Mouse (Mus musculus) kidney, embryonic 15.5 days (tissue): ENCODE measurements around the gene Yipf4. TPM values are rescaled to one million over a fixed set of nuclear protein-coding genes. Genes with fewer than 3 reads are reported as not detected.

Source experiments
- ATAC-seq: fragments of 200-750 bp; cut with Nextera tagmentation; replicated peaks from 2 replicates; pipeline ENCODE4 v1.8.0; 2017; ENCODE audit warnings: moderate TSS enrichment; ENCODE audit not compliant: low FRiP score
- H3K27ac ChIP-seq: fragments of 300-500 bp; sonication (generic); 2 replicates; pipeline ENCODE4 v1.5.1; 2015; ENCODE audit warnings: mild to moderate bottlenecking, inconsistent platforms
- H3K27me3 ChIP-seq: fragments of 300-500 bp; sonication (generic); 2 replicates; pipeline ENCODE4 v1.6.1; 2015; ENCODE audit warnings: inconsistent platforms
- H3K36me3 ChIP-seq: fragments of 300-500 bp; sonication (generic); 2 replicates; pipeline ENCODE4 v1.6.1; 2015; ENCODE audit warnings: inconsistent platforms
- H3K4me1 ChIP-seq: fragments of 300-500 bp; sonication (generic); 2 replicates; pipeline ENCODE4 v1.6.1; 2015; ENCODE audit warnings: inconsistent platforms
- H3K4me2 ChIP-seq: fragments of 300-500 bp; sonication (generic); 2 replicates; pipeline ENCODE4 v1.6.1; 2015; ENCODE audit warnings: moderate library complexity, mild to moderate bottlenecking, inconsistent platforms
- H3K4me3 ChIP-seq: fragments of 300-500 bp; sonication (generic); replicated peaks from 2 replicates; pipeline ENCODE4 v1.5.1; 2015; ENCODE audit warnings: mild to moderate bottlenecking, inconsistent platforms
- H3K9ac ChIP-seq: fragments of 300-500 bp; sonication (generic); 2 replicates; pipeline ENCODE4 v1.6.1; 2015; ENCODE audit warnings: mild to moderate bottlenecking, inconsistent platforms
- H3K9me3 ChIP-seq: fragments of 300-500 bp; sonication (generic); replicated peaks from 2 replicates; pipeline ENCODE4 v1.6.1; 2016; ENCODE audit warnings: inconsistent platforms
- whole genome bisulfite sequencing: fragments of 180-500 bp; shearing (Covaris S2); methylation state at CpG from one replicate; pipeline ENCODE4 v1.1.7; 2015; ENCODE audit warnings: mixed read lengths; 5-methylcytosine and 5-hydroxymethylcytosine counted together
- polyA plus RNA-seq: library from polyadenylated mRNA; unstranded; fragments of >200 nt; fragmentation: Nextera tagmentation; extraction: Ambion mirVana; gene quantifications from 2 replicates; pipeline ENCODE4 v1.2.1, GENCODE M21; 2015

Yipf4 gene
- polyA plus RNA-seq, 1 experiment from 2014 or later, result 55.3 TPM

- Histone ChIP-seq H3K4me2 (no peak overlapping the region), H3K36me3 (no peaks in the 10 kb centered on the region), H3K9ac (no peak overlapping the region), H3K27me3 (no peaks in the 10 kb centered on the region), H3K27ac (no peak overlapping the region), H3K4me1 (no peaks in the 10 kb centered on the region), H3K9me3 (no peaks in the 10 kb centered on the region), H3K4me3 (no peak overlapping the region)
- ATAC-seq, result no peak
- 88% methylated on average over 14 of the region's 14 CpGs for WGBS
These were observed 8.8 kb upstream of the Yipf4 start for GRCm38 (mm10) chr17:74480361-74481069.

GRCm38 (mm10) chr17:74489901-74490220 is 568 bp downstream of the Yipf4 start:
- Histone ChIP-seq H3K9me3 (no peaks in the 10 kb centered on the region), H3K4me1 (peaks cover 7% of the 10 kb centered on the region), H3K4me3 (peak overlapping the region; percentile 97), H3K36me3 (peaks cover 30% of the 10 kb centered on the region), H3K4me2 (peak overlapping the region; percentile 67), H3K27me3 (no peaks in the 10 kb centered on the region), H3K27ac (peak overlapping the region; percentile 89), H3K9ac (peak overlapping the region; percentile 90)
- ATAC-seq, result no peak
- 1% methylated on average over 12 of the region's 12 CpGs for WGBS

GRCm38 (mm10) chr17:74491565-74491964 is 2.3 kb downstream of the Yipf4 start:
- Histone ChIP-seq H3K36me3 (peaks cover 45% of the 10 kb centered on the region), H3K9ac (no peak overlapping the region), H3K4me2 (no peak overlapping the region), H3K27ac (no peak overlapping the region), H3K4me3 (no peak overlapping the region), H3K4me1 (peaks cover 7% of the 10 kb centered on the region), H3K27me3 (no peaks in the 10 kb centered on the region), H3K9me3 (no peaks in the 10 kb centered on the region)
- WGBS, result 91% methylated on average over 3 of the region's 3 CpGs
- ATAC-seq, result no peak

- no peak for ATAC-seq
- Histone ChIP-seq H3K36me3 (peaks cover 50% of the 10 kb centered on the region), H3K9me3 (no peaks in the 10 kb centered on the region), H3K27ac (no peak overlapping the region), H3K4me2 (no peak overlapping the region), H3K4me3 (no peak overlapping the region), H3K4me1 (no peaks in the 10 kb centered on the region), H3K9ac (no peak overlapping the region), H3K27me3 (no peaks in the 10 kb centered on the region)
- 90% methylated on average over 4 of the region's 4 CpGs for WGBS
These were observed 10.9 kb downstream of the Yipf4 start for GRCm38 (mm10) chr17:74500204-74500603.

- Histone ChIP-seq H3K27me3 (no peaks in the 10 kb centered on the region), H3K4me2 (no peak overlapping the region), H3K27ac (no peak overlapping the region), H3K36me3 (peaks cover 41% of the 10 kb centered on the region), H3K4me3 (no peak overlapping the region), H3K9me3 (no peaks in the 10 kb centered on the region), H3K4me1 (no peaks in the 10 kb centered on the region), H3K9ac (no peak overlapping the region)
- no peak for ATAC-seq
These were observed 11.8 kb downstream of the Yipf4 start for GRCm38 (mm10) chr17:74501085-74501484.

GRCm38 (mm10) chr17:74507934-74508333 is 18.6 kb downstream of the Yipf4 start:
- H3K4me1 ChIP-seq, result no peaks in the 10 kb centered on the region
- ATAC-seq, result no peak
- no peak overlapping the region for H3K27ac ChIP-seq
- H3K9ac ChIP-seq, result no peak overlapping the region
- WGBS, result 80% methylated on average over 2 of the region's 2 CpGs
- no peak overlapping the region for H3K4me2 ChIP-seq
- no peaks in the 10 kb centered on the region for H3K36me3 ChIP-seq
- H3K27me3 ChIP-seq, result no peaks in the 10 kb centered on the region
- no peak overlapping the region for H3K4me3 ChIP-seq
- H3K9me3 ChIP-seq, result no peaks in the 10 kb centered on the region

GRCm38 (mm10) chr17:74508600-74508999 is 19.3 kb downstream of the Yipf4 start:
- ATAC-seq, result no peak
- Histone ChIP-seq H3K36me3 (no peaks in the 10 kb centered on the region), H3K4me3 (no peak overlapping the region), H3K4me1 (no peaks in the 10 kb centered on the region), H3K4me2 (no peak overlapping the region), H3K27me3 (no peaks in the 10 kb centered on the region), H3K9ac (no peak overlapping the region), H3K27ac (no peak overlapping the region), H3K9me3 (no peaks in the 10 kb centered on the region)
- WGBS, result 83% methylated on average over 3 of the region's 3 CpGs

- Histone ChIP-seq H3K4me2 (no peak overlapping the region), H3K4me3 (no peak overlapping the region), H3K36me3 (no peaks in the 10 kb centered on the region), H3K9ac (no peak overlapping the region), H3K27ac (no peak overlapping the region), H3K27me3 (no peaks in the 10 kb centered on the region), H3K4me1 (no peaks in the 10 kb centered on the region), H3K9me3 (no peaks in the 10 kb centered on the region)
- WGBS, result 76% methylated on average over 2 of the region's 2 CpGs
- ATAC-seq, result no peak
These were observed 23.0 kb downstream of the Yipf4 start for GRCm38 (mm10) chr17:74512308-74512707.

- 84% methylated on average over 8 of the region's 8 CpGs for WGBS
- Histone ChIP-seq H3K4me2 (no peak overlapping the region), H3K9ac (no peak overlapping the region), H3K4me3 (no peak overlapping the region), H3K27me3 (no peaks in the 10 kb centered on the region), H3K27ac (no peak overlapping the region), H3K36me3 (no peaks in the 10 kb centered on the region), H3K4me1 (peaks cover 7% of the 10 kb centered on the region), H3K9me3 (no peaks in the 10 kb centered on the region)
- no peak for ATAC-seq
These were observed 33.8 kb downstream of the Yipf4 start for GRCm38 (mm10) chr17:74522797-74523723.

- no peaks in the 10 kb centered on the region for H3K9me3 ChIP-seq
- H3K27me3 ChIP-seq, result no peaks in the 10 kb centered on the region
- no peak overlapping the region for H3K4me3 ChIP-seq
- no peak overlapping the region for H3K4me2 ChIP-seq
- no peak overlapping the region for H3K27ac ChIP-seq
- no peaks in the 10 kb centered on the region for H3K36me3 ChIP-seq
- H3K9ac ChIP-seq, result no peak overlapping the region
- H3K4me1 ChIP-seq, result peaks cover 20% of the 10 kb centered on the region
- ATAC-seq, result no peak
- WGBS, result 92% methylated on average over 2 of the region's 2 CpGs
These were observed 36.8 kb downstream of the Yipf4 start for GRCm38 (mm10) chr17:74526117-74526516.

- peak overlapping the region; percentile 100 for H3K27ac ChIP-seq
- no peak for ATAC-seq
- 87% methylated on average over 9 of the region's 9 CpGs for WGBS
These were observed 37.7 kb downstream of the Yipf4 start for GRCm38 (mm10) chr17:74526806-74527653.

More at GRCm38 (mm10) chr17:74526806-74527653, 37.7 kb downstream of the Yipf4 start:
- H3K4me1 ChIP-seq, result peaks cover 20% of the 10 kb centered on the region
- H3K36me3 ChIP-seq, result no peaks in the 10 kb centered on the region
- H3K9ac ChIP-seq, result peak overlapping the region; percentile 57
- H3K9me3 ChIP-seq, result no peaks in the 10 kb centered on the region
- H3K4me3 ChIP-seq, result peak overlapping the region; percentile 90
- H3K27me3 ChIP-seq, result no peaks in the 10 kb centered on the region
- peak overlapping the region; percentile 67 for H3K4me2 ChIP-seq
